In the genomic region with DNA sequence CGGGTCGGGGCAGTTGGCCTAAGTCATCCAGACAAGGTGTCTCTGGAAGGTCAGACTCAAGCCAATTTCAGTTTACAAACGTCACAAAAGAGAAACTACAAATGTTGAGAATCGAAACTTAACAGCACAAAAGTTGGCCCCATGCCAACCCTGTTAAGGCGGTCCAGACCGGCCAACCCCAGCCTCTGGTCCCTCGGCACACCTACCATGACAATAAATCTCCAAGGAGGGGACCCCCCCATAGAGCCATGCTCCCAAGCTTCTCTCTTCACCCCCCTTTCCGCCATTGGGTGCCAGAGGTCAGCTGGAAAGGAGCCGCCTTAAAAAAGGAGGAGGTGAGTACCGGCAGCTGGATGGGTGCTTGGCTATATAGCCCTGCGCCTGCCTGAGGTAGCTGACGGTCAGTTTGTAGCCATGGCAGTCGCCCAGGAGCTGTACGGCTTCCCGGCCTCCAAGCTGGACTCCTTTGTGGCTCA, we compare ENCODE assay signal across 8 mouse cellular contexts. TPM values are rescaled to one million over a fixed set of nuclear protein-coding genes. Genes with fewer than 3 reads are reported as not detected.
A peak's percentile ranks its signal among the peaks of the same experiment; 100 is the strongest.
DNase-seq lines count a peak whose midpoint lies in the region; ATAC-seq and TF ChIP-seq lines count a peak whose summit lies in the region.

A gene (plus strand): TSS at position 243 of the 476 bp plus-strand sequence.

- no peaks in the 10 kb centered on the region for H3K4me1 ChIP-seq in cortical plate, adult 2 months (ENCODE audit: control insufficient read depth, insufficient read depth, low read length)
- 0 out of 2 replicates have a peak, but pooled peaks cover 2% of the 10 kb centered on the region for H3K4me1 ChIP-seq in heart, embryonic 16.5 days (ENCODE audit: control insufficient read depth, insufficient read depth, low read length)
- peaks cover 10% of the 10 kb centered on the region for H3K4me1 ChIP-seq in testis, adult 2 months (ENCODE audit: control insufficient read depth, insufficient read depth, low read length)

- ATAC-seq in heart, embryonic 16.5 days (replicated peaks; ENCODE audit: extremely low read depth, insufficient read depth, low FRiP score): no peak
- peak; percentile 36 for ATAC-seq in megakaryocyte-erythroid progenitor cell, adult 5-6 weeks (replicated peaks; ENCODE audit: low FRiP score, low TSS enrichment, poor library complexity, severe bottlenecking)

- WGBS in heart, embryonic 16.5 days: 31% methylated on average over 15 of the region's 15 CpGs
- 1% methylated on average over 15 of the region's 15 CpGs for WGBS in large intestine, adult 2 months

- intact Hi-C loops in left cerebral cortex, postnatal 4 days (cut with DNase I): no loop called here

- TF ChIP-seq POLR2A in cortical plate, adult 2 months (IDR thresholded peaks at IDR 0.05; ENCODE audit: extremely low read depth, insufficient read depth, low read length): no peak
- TF ChIP-seq POLR2A in testis, adult 2 months (IDR thresholded peaks at IDR 0.05; ENCODE audit: control insufficient read depth, low read depth, low read length): no peak

- H3K36me3 ChIP-seq in heart, embryonic 16.5 days (ENCODE audit: control insufficient read depth, insufficient read depth): no peaks in the 10 kb centered on the region
- H3K36me3 ChIP-seq in testis, adult 2 months (ENCODE audit: control insufficient read depth, insufficient read depth, low read length): no peaks in the 10 kb centered on the region

- peak; percentile 39 for DNase-seq in left cerebral cortex, postnatal 4 days
- DNase-seq in left cerebral cortex, adult 11 months (ENCODE audit: low spot score): no peak
- peak; percentile 66 for DNase-seq in large intestine, adult 2 months (ENCODE audit: low read depth, low spot score)
- no peak for DNase-seq in layer of hippocampus, adult 18-20 months (ENCODE audit: low spot score in 2 of 2)

- no peaks in the 10 kb centered on the region for H3K27me3 ChIP-seq in heart, embryonic 16.5 days (ENCODE audit: control insufficient read depth, insufficient read depth, low read length)
- H3K27me3 ChIP-seq in testis, adult 2 months (ENCODE audit: control insufficient read depth, insufficient read depth, low read length): no peaks in the 10 kb centered on the region

- peak within 1 kb of the TSS; percentile 63 for H3K4me2 ChIP-seq in heart, embryonic 16.5 days (ENCODE audit: low read depth, low read length)

- no peak within 1 kb of the TSS for H3K27ac ChIP-seq in cortical plate, adult 2 months (ENCODE audit: insufficient read depth, low read length)
- no peak within 1 kb of the TSS for H3K27ac ChIP-seq in heart, embryonic 16.5 days (ENCODE audit: low read length)
- H3K27ac ChIP-seq in testis, adult 2 months (ENCODE audit: control insufficient read depth, insufficient read depth, low read depth, low read length): no peak within 1 kb of the TSS

- peak within 1 kb of the TSS; percentile 46 for H3K9ac ChIP-seq in heart, embryonic 16.5 days (ENCODE audit: low read length)

- no peaks in the 10 kb centered on the region for H3K9me3 ChIP-seq in heart, embryonic 16.5 days (replicated peaks; ENCODE audit: control insufficient read depth, low read length)

- peak within 1 kb of the TSS; percentile 16; the same call in 1 of the 2 replicates for H3K4me3 ChIP-seq in cortical plate, adult 2 months (ENCODE audit: insufficient read depth, low read length)
- peak within 1 kb of the TSS; percentile 48 for H3K4me3 ChIP-seq in heart, embryonic 16.5 days (ENCODE audit: low read length)
- peak within 1 kb of the TSS; percentile 47 for H3K4me3 ChIP-seq in testis, adult 2 months (ENCODE audit: control insufficient read depth, low read depth, low read length)

- no peak for TF ChIP-seq CTCF in cortical plate, adult 2 months (IDR thresholded peaks at IDR 0.05; ENCODE audit: extremely low read depth, insufficient read depth, low read length)
- no peak for TF ChIP-seq CTCF in testis, adult 2 months (IDR thresholded peaks at IDR 0.05; ENCODE audit: control insufficient read depth, insufficient read depth, insufficient replicate concordance, low read depth, low read length)

RNA-seq across cellular contexts. Expression of the gene that starts here (rescaled TPM):
- not detected for total RNA-seq in left cerebral cortex, postnatal 4 days (2021)
- polyA plus RNA-seq in cortical plate, adult 2 months (2012; rRNA removed): 0.35 and 0.78 TPM in 2 replicates
- 0.89 and 1.4 TPM in 2 replicates for polyA plus RNA-seq in heart, embryonic 16.5 days (2015; fragmentation: Nextera tagmentation; extraction: Ambion mirVana)
- 59.3 and 95.6 TPM in 2 replicates for polyA plus RNA-seq in large intestine, adult 2 months (2012; rRNA removed)
- 12.2 and 21.1 TPM in 2 replicates for total RNA-seq in megakaryocyte-erythroid progenitor cell, adult 5-6 weeks (2014; fragmentation: Nextera tagmentation)
- total RNA-seq in megakaryocyte-erythroid progenitor cell, adult 5-6 weeks (2017): 2.6 and 7.0 TPM in 2 replicates
- 3.0 and 4.2 TPM in 2 replicates for polyA plus RNA-seq in testis, adult 2 months (2012; rRNA removed)
- not detected for total RNA-seq in layer of hippocampus, adult 18-20 months (2021)

Comparison
In these comparisons a context has a peak if more than half of its experiments do, and no peak if none do; other contexts are left out.
1. RNA of the gene that starts here (polyA plus RNA-seq): 59.3 to 95.6 TPM in large intestine, adult 2 months; 3.0 to 4.2 TPM in testis, adult 2 months, 0.89 to 1.4 TPM in heart, embryonic 16.5 days and 0.35 to 0.78 TPM in cortical plate, adult 2 months; every median in the first group is over 10 times any median in the second.
2. Peak in DNase-seq in left cerebral cortex, postnatal 4 days; RNA of the gene not detected or under 1 TPM.
3. Peak in every context shown above with its lines, with median percentiles within 50 percentile points of each other: H3K4me3 ChIP-seq.